Mouse (Mus musculus): ENCODE measurements around the gene Ppcs.
A peak's percentile ranks its signal among the peaks of the same experiment; 100 is the strongest.

Gene Ppcs

GRCm38 (mm10) chr4:119417270-119417669 is 5.0 kb downstream of the Ppcs start:
- no peak for DNase-seq

DNA sequence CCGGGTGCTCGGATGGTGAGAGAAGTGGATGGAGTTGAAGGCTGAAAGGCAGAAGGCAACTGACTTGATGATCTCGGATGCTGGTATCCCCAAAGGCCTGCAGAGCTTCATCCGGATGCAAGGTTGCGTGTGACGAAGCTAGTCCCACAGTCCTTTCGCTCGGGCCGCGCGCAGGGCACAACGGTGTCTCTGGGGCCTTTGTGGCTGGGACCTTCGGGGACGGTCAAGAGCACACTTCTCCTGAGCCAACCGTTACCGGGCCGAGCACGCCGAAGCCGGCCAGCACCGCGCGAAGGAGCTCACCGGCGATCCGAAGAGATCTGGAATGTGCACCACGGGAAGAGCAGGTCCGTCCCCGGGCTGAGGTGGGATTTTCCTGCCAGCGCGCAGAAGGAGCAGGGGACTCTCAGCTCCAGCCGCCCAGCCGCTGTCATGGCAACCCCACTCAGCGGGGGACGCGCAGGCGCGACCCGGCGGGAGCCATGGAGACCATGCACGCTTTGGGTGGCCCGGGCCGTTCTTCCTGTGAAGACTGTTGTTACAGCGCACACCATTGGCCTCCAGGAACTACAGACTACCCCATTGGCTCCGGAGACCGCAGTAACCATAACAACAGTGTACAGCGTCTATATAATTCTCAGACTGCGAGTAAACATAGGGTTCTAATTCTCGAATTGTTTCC is 7.0 kb downstream of the Ppcs start, which contains the start of gene Ccdc30:
Gene Ccdc30, minus strand, starts transcription at position 450 of the 682 bp plus-strand sequence.
- peak; percentile 96 for DNase-seq

DNA sequence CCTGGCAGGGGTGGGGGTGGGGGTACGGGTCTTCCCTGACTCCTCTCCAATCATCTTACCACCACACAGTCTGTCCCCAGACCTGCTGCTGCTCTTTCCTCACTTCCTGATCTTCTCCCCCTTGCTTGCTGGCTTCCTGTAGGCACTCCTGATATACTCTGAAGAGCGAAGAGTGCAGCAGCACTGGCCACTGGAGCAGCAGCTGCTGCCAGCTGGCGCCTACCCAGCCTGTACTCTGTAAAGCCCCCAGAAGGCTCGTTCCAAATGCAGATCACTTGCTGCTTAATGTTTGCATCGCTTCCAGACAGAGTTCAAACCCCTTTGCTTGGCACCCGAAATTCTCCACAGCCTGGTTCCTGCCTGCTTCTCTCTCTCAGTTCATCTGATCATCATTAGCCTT is 9.4 kb downstream of the Ppcs start:
- DNase-seq: no peak

- no peak for DNase-seq
Measured at GRCm38 (mm10) chr4:119411877-119412650, 10.2 kb downstream of the Ppcs start.

- no peak for DNase-seq
Measured at GRCm38 (mm10) chr4:119403431-119403830, 18.8 kb downstream of the Ppcs start.

- DNase-seq: no peak
Measured at GRCm38 (mm10) chr4:119400896-119401295, 21.3 kb downstream of the Ppcs start.

- no peak for DNase-seq
Measured at GRCm38 (mm10) chr4:119398751-119399150, 23.5 kb downstream of the Ppcs start.

DNA sequence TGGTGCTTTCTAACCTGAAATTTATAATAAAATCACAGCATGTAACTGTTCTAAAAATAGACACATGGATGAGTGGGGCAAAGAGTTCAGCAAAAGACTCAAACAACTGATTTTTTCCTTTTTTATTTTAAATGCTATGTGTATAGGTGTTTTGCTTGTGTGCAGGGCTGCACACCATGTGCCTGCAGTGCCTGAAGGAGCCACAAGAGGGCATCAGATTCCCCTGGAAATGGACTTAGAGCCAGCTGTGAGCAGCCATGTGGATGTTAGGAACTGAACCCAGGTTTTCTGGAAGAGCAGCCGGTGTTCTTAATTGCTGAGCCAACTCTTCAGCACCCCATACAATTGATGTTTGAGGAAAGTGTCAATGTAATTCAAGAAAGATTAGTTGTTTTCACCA is 31.9 kb downstream of the Ppcs start:
- no peak for DNase-seq

GRCm38 (mm10) chr4:119389184-119389583 is 33.0 kb downstream of the Ppcs start:
- DNase-seq: no peak

DNA sequence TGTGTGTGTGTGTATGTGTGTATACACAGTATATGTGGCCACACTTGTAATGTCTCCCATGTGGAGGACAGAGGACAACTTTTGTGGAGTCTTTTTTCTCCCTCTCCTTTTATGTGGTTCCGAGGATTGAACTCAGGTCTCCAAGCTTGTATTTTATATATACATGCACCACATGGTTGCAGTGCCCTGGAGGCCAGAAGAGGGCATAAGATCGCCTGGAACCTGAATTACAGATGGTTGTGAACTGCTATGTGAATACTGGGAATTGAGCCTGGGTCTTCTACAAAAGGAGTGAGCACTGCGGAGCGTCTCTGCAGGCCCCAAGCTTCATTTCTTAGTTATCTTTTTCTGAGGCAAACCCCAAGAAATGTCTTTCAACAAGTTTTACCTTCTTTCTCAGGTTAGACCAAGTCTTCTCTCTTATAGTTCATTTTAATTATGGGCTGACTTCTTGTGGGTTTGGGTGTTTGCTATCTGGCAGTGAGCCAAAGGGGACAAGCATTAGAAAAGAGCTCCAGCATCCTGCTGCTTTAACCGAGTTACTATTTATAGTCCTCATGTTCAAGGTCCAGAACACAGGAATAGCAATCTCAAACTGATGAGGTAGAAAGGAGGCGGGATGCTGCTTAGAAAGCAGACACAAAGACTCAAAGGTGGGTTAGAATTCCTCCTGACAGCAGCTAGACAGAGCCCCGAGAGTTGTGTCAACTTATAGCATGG is 40.6 kb downstream of the Ppcs start:
- no peak for DNase-seq

- no peak for DNase-seq
Measured at GRCm38 (mm10) chr4:119369460-119369859, 52.8 kb downstream of the Ppcs start.
